Mouse (Mus musculus) kidney, postnatal 0 days (tissue): ENCODE results near the gene Hist2h2ab. TPM values are rescaled to one million over a fixed set of nuclear protein-coding genes. Genes with fewer than 3 reads are reported as not detected.
"Not testable (repeated sequence)": the region's sequence is repeated elsewhere in the genome, so short reads cannot be mapped to it uniquely, and the experiment has no call there.

Experiments used
- ATAC-seq: fragments of 200-750 bp; cut with Nextera tagmentation; replicated peaks from 2 replicates; pipeline ENCODE4 v1.8.0; 2017; ENCODE audit warnings: low read depth, moderate number of reproducible peaks, moderate TSS enrichment, moderate library complexity; ENCODE audit not compliant: low FRiP score
- DNase-seq: peaks from one replicate; pipeline ENCODE4 v3.0.0-alpha.2; 2016; ENCODE audit warnings: low spot score
- H3K27ac ChIP-seq: fragments of 300-500 bp; sonication (generic); 2 replicates; pipeline ENCODE4 v1.5.1; 2014; ENCODE audit warnings: mild to moderate bottlenecking
- H3K27me3 ChIP-seq: fragments of 300-500 bp; sonication (generic); 2 replicates; pipeline ENCODE4 v1.6.1; 2014; ENCODE audit warnings: low read length, mixed read lengths; ENCODE audit not compliant: insufficient read depth
- H3K36me3 ChIP-seq: fragments of 300-500 bp; sonication (generic); 2 replicates; pipeline ENCODE4 v1.6.1; 2014; ENCODE audit warnings: low read length, mixed read lengths; ENCODE audit not compliant: insufficient read depth
- H3K4me1 ChIP-seq: fragments of 300-500 bp; sonication (generic); replicated peaks from 2 replicates; pipeline ENCODE4 v1.6.1; 2014; ENCODE audit warnings: antibody characterized with exemption, low read length, mixed read lengths; ENCODE audit not compliant: insufficient read depth
- H3K4me2 ChIP-seq: fragments of 300-500 bp; sonication (generic); 2 replicates; pipeline ENCODE4 v1.6.1; 2014; ENCODE audit warnings: mild to moderate bottlenecking, low read length, moderate library complexity, mixed read lengths
- H3K4me3 ChIP-seq: fragments of 300-500 bp; sonication (generic); replicated peaks from 2 replicates; pipeline ENCODE4 v1.5.1; 2014; ENCODE audit warnings: low read depth, low read length
- H3K9ac ChIP-seq: fragments of 300-500 bp; sonication (generic); 2 replicates; pipeline ENCODE4 v1.6.1; 2014; ENCODE audit warnings: low read depth, low read length
- H3K9me3 ChIP-seq: fragments of 300-500 bp; sonication (generic); replicated peaks from 2 replicates; pipeline ENCODE4 v1.6.1; 2016; ENCODE audit warnings: low read length, inconsistent platforms, mixed read lengths
- CTCF ChIP-seq: IDR thresholded peaks from 2 replicates; pipeline ENCODE4 v1.5.1; 2016; ENCODE audit warnings: antibody characterized with exemption, low read depth, mild to moderate bottlenecking, moderate library complexity
- WGBS: fragments of 180-500 bp; shearing (Covaris S2); extraction: QIAGEN DNeasy Blood & Tissue Kit; methylation state at CpG from one replicate; pipeline ENCODE4 v1.1.7; 2014; 5-methylcytosine and 5-hydroxymethylcytosine counted together
- polyA plus RNA-seq: library from polyadenylated mRNA; unstranded; fragments of >200 nt; fragmentation: Nextera tagmentation; extraction: Ambion mirVana; gene quantifications from 2 replicates; pipeline ENCODE4 v1.2.1, GENCODE M21; 2015

Hist2h2ab gene
- polyA plus RNA-seq, 1 experiment from 2014 or later = not detected

- Histone ChIP-seq H3K4me3 (no peak overlapping the region), H3K4me2 (no peak overlapping the region), H3K36me3 (no peaks in the 10 kb centered on the region), H3K27ac (no peak overlapping the region), H3K27me3 (no peaks in the 10 kb centered on the region), H3K9me3 (no peaks in the 10 kb centered on the region), H3K4me1 (no peaks in the 10 kb centered on the region), H3K9ac (no peak overlapping the region)
- no peak for ATAC-seq
- 70% methylated on average over 3 of the region's 3 CpGs for WGBS
- TF ChIP-seq CTCF = peak; percentile 51
- peak; percentile 50 for DNase-seq
These were observed 11.8 kb upstream of the Hist2h2ab start for GRCm38 (mm10) chr3:96207819-96208218.

DNA sequence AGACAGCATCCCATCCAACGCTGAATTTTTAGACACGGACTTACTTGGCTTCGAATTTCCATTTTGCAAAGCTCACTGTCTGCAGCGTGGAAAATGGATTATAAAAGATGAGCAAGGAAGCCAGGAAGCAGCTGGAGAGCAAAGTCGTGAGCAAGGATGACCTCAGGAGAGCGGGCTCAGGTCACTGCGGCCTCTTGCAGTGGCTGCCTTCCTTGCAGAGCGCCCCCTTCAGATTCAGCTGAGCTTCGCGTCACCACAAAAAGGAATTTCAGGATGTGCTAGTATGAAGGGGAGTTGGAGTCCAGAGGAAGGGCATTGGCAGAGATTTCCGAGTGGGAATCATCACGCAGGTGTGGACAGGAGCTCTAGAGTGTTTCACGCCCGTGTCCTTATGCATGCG is 10.4 kb upstream of the Hist2h2ab start:
- peak; percentile 46 for DNase-seq

DNA sequence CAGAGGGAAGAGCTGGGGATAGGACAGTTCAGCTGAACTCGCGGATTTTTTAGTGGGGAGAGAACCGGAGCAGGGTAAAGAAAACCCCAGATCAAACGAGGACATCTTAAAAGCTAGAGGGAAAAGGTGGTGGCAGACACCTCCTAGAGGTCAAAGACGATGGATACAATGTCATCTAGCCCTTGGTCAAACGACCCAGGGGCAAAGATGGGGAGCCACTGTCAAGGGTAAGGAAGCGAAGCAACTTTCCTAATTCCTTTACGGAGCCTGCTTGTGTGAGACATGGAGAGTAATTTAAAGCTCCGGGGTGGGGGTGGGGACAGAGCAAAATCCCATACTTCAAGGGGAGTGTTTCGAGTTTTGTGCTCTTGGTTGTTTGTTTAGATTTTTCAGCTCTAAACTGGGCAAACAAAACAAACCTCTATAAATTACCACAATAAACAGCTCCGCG is 449 bp upstream of the Hist2h2ab start:
- no peaks in the 10 kb centered on the region for H3K9me3 ChIP-seq
- H3K4me2 ChIP-seq = peak overlapping the region; percentile 60
- H3K9ac ChIP-seq = peak overlapping the region; percentile 82
- TF ChIP-seq CTCF = no peak
- H3K4me3 ChIP-seq = peak overlapping the region; percentile 69
- under 1% methylated on average over 12 of the region's 12 CpGs for WGBS
- no peaks in the 10 kb centered on the region for H3K27me3 ChIP-seq
- peaks cover 23% of the 10 kb centered on the region for H3K4me1 ChIP-seq
- DNase-seq = no peak
- peak overlapping the region; percentile 99 for H3K27ac ChIP-seq
- H3K36me3 ChIP-seq = no peaks in the 10 kb centered on the region
- ATAC-seq = peak; percentile 9

More for the DNA sequence above, 10.4 kb upstream of the Hist2h2ab start:
- Histone ChIP-seq H3K4me3 (no peak overlapping the region), H3K4me1 (no peaks in the 10 kb centered on the region), H3K27me3 (no peaks in the 10 kb centered on the region), H3K9me3 (no peaks in the 10 kb centered on the region), H3K9ac (0 out of 2 replicates have a peak overlapping the region, but pooled peaks have one; percentile 4), H3K27ac (no peak overlapping the region), H3K36me3 (no peaks in the 10 kb centered on the region), H3K4me2 (no peak overlapping the region)
- WGBS = 35% methylated on average over 15 of the region's 15 CpGs
- TF ChIP-seq CTCF = peak; percentile 50
- no peak for ATAC-seq

- H3K36me3 ChIP-seq, H3K9me3 ChIP-seq, ATAC-seq, H3K27me3 ChIP-seq: not testable (repeated sequence)
- WGBS = under 1% methylated on average over 26 of the region's 47 CpGs
- Histone ChIP-seq H3K4me2 (peak overlapping the region; percentile 60), H3K27ac (peak overlapping the region; percentile 99), H3K4me3 (peak overlapping the region; percentile 69), H3K4me1 (peaks cover 26% of the 10 kb centered on the region), H3K9ac (peak overlapping the region; percentile 82)
- peak; percentile 41 for DNase-seq
These were observed 583 bp downstream of the Hist2h2ab start for GRCm38 (mm10) chr3:96220131-96220764.

- ATAC-seq = peak; percentile 91
- peak within 1 kb of the TSS; percentile 82 for H3K9ac ChIP-seq
- DNase-seq = peak; percentile 98
- under 1% methylated on average over 43 of the region's 43 CpGs for WGBS
- peak within 1 kb of the TSS; percentile 60 for H3K4me2 ChIP-seq
- peak within 1 kb of the TSS; percentile 99 for H3K27ac ChIP-seq
- no peak for TF ChIP-seq CTCF
- peak within 1 kb of the TSS; percentile 69 for H3K4me3 ChIP-seq
- peaks cover 33% of the 10 kb centered on the region for H3K4me1 ChIP-seq
- no peaks in the 10 kb centered on the region for H3K27me3 ChIP-seq
- H3K36me3 ChIP-seq = no peaks in the 10 kb centered on the region
- no peaks in the 10 kb centered on the region for H3K9me3 ChIP-seq
These were observed 1.3 kb downstream of the Hist2h2ab start, which contains the start of the genes Hist2h2ac and Hist2h2be for GRCm38 (mm10) chr3:96220765-96221639. Gene Hist2h2ac, minus strand, starts transcription at chr3:96220880. Gene Hist2h2be, plus strand, starts transcription at chr3:96221119.

DNA sequence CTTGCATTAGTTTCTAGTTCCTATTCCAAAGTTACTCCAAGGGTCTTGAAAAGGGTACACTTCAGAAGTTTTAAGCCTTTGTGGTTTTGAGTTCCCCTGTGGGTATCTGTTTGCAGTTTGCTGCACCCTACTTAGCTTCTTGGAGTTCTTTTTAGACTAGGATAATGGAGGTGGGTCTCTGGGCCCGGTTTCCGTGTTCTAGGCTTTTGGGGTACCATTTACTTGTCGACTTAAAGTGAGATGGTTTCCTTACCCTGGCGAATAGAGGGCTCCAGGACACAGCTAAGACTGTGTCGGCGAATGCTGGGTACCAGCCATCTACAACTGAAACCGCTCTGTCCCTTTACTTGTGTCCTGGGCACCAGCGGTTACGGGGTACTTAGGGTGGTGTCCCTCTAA is 2.0 kb downstream of the Hist2h2ab start:
- peak overlapping the region; percentile 99 for H3K27ac ChIP-seq
- ATAC-seq (no peak), DNase-seq (no peak)
- H3K36me3 ChIP-seq = no peaks in the 10 kb centered on the region
- 9% methylated on average over 9 of the region's 9 CpGs for WGBS
- no peaks in the 10 kb centered on the region for H3K27me3 ChIP-seq
- peak overlapping the region; percentile 53 for H3K9ac ChIP-seq
- H3K9me3 ChIP-seq = no peaks in the 10 kb centered on the region
- peak overlapping the region; percentile 69 for H3K4me3 ChIP-seq
- peaks cover 33% of the 10 kb centered on the region for H3K4me1 ChIP-seq
- TF ChIP-seq CTCF = no peak
- peak overlapping the region; percentile 60 for H3K4me2 ChIP-seq
